Mouse (Mus musculus): ENCODE data around the gene Galnt16.

Gene Galnt16

GRCm38 (mm10) chr12:80530630-80531029, 12.6 kb downstream of the Galnt16 start:
- DNase-seq (ENCODE audit: inconsistent age in 2 of 2, low spot score in 1 of 2): no peak

DNA sequence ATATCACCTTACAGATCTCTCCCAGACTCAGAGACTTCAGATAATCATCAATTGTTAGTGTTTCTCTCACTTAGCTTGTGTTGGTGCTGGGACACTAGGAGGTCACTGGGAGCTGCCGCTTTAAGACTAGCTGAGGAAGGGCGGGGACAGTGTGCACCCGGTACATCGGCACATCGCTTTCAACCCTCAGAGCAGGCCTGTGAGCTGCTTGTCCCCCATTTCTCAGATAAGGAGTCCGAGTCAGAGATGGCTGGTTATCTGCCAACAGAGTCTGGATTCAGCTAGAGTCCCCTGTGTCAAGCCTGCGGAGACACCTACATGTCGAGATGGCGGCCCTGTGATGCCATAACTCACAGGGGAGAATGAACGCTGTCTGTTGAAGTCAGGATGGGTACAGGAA, 13.5 kb downstream of the Galnt16 start:
- no peak for DNase-seq (ENCODE audit: inconsistent age in 2 of 2, low spot score in 1 of 2)

DNA sequence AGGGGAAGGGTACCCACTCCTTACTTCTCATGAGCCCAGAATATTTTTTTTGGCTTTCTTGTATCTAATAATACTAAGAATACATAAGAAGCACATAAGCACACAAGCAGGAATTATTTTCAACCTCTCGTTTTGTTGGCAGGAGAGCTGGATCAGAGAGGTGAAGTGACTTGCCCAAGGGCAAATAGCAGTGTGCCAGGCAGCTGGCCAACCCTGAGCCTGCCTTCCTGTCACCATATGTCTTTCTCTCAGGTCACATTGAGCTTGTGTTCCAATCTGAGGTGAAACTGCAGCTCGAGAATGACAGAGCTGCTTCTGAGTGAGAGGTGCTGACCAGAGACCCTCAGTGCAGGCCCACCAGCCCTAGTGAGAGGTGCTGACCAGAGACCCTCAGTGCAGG, 15.8 kb downstream of the Galnt16 start:
- peak; percentile 27 to 72 for DNase-seq (ENCODE audit: inconsistent age in 2 of 2, low spot score in 1 of 2)

- DNase-seq (ENCODE audit: inconsistent age in 2 of 2, low spot score in 1 of 2): no peak
These were observed 19.2 kb downstream of the Galnt16 start for GRCm38 (mm10) chr12:80537313-80537712.

- no peak for DNase-seq (ENCODE audit: inconsistent age in 2 of 2, low spot score in 1 of 2)
These were observed 20.2 kb downstream of the Galnt16 start for GRCm38 (mm10) chr12:80538311-80538710.

DNA sequence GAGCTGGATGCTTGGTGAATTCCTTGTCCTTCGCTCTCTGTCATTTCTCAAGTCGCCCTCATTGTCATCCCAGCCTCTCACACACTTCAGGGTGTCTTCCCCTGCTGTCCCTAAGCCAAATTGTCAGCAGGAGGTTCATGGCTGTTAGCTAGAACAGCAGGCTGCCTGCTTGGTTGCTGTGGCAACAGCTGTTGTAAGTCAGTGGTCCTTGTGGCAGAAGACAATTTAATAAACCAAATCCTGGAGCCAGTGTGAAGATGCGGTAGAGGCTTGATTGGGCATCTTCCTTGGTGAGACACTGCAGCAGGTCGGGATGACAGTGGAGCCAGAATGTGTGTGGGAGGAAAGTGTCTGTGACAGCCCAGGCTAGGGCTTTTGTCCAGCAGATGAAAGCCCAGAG, 27.2 kb downstream of the Galnt16 start:
- no peak for DNase-seq (ENCODE audit: inconsistent age in 2 of 2, low spot score in 1 of 2)

DNA sequence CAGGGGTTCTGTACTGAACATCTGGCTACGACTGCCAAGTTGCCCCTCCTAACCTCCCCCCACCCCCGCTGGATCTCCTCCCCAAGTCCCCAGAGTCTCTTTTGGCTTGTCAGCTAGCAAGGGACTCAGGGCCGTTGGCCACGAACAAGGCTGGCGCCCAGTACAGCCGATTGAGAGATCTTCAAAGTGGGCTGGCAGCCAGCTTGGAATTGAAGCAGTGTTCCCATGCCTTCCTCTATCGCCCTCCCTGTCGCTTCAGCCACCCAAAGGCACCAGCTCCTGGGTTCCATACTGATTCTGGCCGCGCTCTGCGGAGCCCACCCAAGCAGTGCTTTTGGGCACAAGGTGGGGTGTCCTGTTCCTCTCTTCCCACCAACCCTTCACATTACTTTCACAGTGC, 31.6 kb downstream of the Galnt16 start:
- peak in 1 of 2 experiments; percentile 55 for DNase-seq (ENCODE audit: inconsistent age in 2 of 2, low spot score in 1 of 2)

GRCm38 (mm10) chr12:80553157-80553556, 35.1 kb downstream of the Galnt16 start:
- DNase-seq (ENCODE audit: inconsistent age in 2 of 2, low spot score in 1 of 2): no peak

DNA sequence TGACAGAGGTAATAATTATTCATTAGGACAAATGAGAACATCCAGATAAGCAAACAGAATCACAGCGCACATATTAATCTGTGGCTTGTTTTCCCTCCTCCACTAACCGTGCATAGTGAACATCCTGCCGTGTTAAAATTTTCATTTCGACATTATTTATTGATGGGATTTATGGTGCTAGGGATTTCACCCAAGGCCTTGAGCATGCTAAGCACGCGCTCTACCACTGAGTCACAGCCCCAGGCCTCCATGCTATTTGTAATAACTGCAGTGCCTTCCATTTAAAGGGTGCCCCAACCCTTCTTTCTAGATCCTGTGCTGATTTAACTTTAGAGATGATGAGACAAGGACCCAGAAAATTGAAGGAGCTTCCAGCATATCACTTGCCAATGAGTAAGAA, 36.2 kb downstream of the Galnt16 start:
- peak in 1 of 2 experiments; percentile 18 for DNase-seq (ENCODE audit: inconsistent age in 2 of 2, low spot score in 1 of 2)

GRCm38 (mm10) chr12:80561904-80562303, 43.8 kb downstream of the Galnt16 start:
- DNase-seq (ENCODE audit: inconsistent age in 2 of 2, low spot score in 1 of 2): no peak

DNA sequence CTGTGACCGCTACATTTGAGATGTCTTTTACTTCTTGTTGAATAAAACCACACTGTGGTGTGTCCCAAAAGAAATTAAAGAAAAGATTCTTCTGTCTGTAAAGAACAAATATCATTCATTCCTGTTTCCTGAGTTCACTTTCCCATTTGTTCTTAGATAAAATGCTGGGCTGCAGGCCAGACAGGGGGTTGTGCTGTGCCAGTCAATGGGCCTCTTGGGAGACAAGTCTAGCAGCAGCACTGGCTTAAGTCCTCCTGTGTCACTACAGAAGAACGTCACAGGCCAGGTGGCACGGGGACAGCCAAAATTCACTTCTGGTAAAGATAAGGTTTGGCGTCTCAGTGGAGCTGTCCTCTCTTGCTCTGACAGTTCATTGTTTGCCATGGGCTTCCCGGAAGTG, 44.7 kb downstream of the Galnt16 start:
- no peak for DNase-seq (ENCODE audit: inconsistent age in 2 of 2, low spot score in 1 of 2)

- no peak for DNase-seq (ENCODE audit: inconsistent age in 2 of 2, low spot score in 1 of 2)
These were observed 46.9 kb downstream of the Galnt16 start for GRCm38 (mm10) chr12:80564990-80565389.

GRCm38 (mm10) chr12:80565793-80566192, 47.7 kb downstream of the Galnt16 start:
- no peak for DNase-seq (ENCODE audit: inconsistent age in 2 of 2, low spot score in 1 of 2)

DNA sequence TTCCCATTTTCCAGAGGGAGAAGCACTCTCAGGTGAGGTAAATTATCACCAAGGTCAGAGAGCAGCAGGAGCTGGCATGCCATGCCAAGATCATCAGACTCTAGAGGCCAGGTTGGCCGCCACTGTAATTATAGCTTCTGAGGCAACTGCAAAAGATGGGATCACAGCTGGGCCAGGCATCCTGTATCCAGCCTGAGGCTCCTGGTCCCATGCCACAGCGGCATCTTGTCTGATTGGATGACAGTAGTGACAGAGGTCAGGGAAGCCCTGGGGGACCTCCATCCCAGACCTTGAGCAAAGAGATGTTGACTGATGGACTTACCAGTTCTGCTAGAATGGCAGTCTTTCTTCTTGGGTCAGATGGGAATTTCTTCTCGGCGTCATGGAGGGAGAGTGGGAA, 48.4 kb downstream of the Galnt16 start:
- no peak for DNase-seq (ENCODE audit: inconsistent age in 2 of 2, low spot score in 1 of 2)

GRCm38 (mm10) chr12:80567375-80567774, 49.3 kb downstream of the Galnt16 start:
- no peak for DNase-seq (ENCODE audit: inconsistent age in 2 of 2, low spot score in 1 of 2)

DNA sequence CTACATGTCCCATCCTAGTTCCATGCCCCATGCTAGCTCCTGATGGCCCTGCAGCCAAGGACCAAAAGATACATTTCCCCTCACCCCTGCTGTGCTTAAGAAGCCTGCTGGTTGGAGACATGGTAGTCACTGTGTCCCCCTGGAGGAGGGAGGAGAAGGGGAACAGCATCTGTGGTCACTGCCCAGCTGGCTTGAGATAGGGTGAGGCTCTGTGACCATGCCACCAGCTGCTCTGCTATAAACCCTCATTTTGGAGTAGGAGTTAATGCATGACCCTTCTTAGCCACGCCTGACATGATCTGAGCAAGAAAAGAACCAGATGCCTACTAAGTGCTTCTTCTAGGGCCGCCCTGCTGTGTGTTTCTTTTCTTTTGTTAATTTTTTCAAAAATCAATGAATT, 51.5 kb downstream of the Galnt16 start:
- DNase-seq (ENCODE audit: inconsistent age in 2 of 2, low spot score in 1 of 2): no peak

DNA sequence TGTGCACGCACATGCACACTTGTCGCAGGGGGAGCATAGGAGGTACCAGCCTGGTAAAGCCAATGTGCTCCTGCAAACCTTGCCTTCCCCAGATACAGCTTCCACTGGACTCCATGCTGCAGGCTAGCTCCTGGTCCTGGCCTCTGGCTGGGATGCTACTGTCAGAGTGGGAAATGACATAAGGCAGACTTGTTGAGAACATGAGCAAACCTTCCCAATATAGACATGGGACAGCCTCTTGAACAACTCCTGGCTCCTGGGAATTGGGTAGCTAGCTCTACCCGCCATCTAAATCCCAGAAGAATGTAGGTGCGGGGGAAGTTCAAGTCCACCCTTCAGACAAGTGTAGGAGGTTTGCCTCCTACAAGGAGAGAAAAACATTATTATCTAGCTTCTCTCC, 56.2 kb downstream of the Galnt16 start:
- DNase-seq (ENCODE audit: inconsistent age in 2 of 2, low spot score in 1 of 2): no peak

DNA sequence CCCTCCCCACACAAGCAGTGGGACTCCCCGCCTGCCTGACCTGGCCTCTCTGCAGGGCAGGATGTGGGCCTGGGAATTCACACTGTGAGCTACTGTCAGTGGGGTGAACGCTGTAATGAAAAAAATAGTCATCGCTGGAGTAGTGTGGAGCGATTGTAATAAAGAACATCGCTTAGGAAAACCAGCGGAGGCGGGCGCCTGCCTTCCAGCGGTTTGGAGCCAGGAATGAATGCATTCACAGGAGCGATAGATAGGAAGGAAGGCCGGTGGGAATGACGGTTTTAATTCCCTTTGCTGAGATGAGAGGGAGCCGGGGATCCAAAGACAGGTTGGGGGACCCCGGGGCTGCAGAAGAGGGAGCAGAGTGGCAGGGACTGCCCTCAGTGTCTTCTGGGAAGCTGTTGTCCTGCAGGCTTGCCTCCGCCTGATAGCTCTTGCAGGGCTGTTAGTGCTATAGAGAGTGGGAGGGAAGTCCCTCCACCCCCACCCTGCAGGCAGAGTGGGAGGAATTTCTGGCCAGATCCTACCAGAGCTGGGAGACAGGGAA, 56.8 kb downstream of the Galnt16 start:
- no peak for DNase-seq (ENCODE audit: inconsistent age in 2 of 2, low spot score in 1 of 2)

- DNase-seq (ENCODE audit: inconsistent age in 2 of 2, low spot score in 1 of 2): peak in 1 of 2 experiments; percentile 68
These were observed 59.0 kb downstream of the Galnt16 start for GRCm38 (mm10) chr12:80577049-80577448.

- DNase-seq (ENCODE audit: inconsistent age in 2 of 2, low spot score in 1 of 2): no peak
These were observed 63.3 kb downstream of the Galnt16 start for GRCm38 (mm10) chr12:80581357-80581756.

DNA sequence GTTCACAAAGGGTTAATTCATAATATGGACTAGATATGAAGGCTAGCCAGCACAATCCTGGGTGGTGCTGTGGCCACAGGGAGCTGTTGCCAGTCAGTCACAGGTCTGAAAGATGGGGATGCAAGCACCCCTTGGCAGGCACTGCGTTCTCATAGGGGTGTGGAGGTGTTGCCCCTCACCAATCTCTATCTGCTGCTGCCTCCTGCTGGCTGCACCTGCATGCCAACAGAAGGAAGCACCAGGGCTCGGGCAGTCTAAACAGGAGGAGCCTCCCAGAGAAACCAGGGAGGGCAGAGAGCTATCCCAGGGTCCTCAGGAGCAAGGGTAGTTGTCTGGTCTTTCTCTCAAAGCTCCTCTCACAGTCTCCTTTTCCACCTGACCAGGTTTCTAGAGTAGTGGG, 66.9 kb downstream of the Galnt16 start:
- DNase-seq (ENCODE audit: inconsistent age in 2 of 2, low spot score in 1 of 2): peak in 1 of 2 experiments; percentile 41

DNA sequence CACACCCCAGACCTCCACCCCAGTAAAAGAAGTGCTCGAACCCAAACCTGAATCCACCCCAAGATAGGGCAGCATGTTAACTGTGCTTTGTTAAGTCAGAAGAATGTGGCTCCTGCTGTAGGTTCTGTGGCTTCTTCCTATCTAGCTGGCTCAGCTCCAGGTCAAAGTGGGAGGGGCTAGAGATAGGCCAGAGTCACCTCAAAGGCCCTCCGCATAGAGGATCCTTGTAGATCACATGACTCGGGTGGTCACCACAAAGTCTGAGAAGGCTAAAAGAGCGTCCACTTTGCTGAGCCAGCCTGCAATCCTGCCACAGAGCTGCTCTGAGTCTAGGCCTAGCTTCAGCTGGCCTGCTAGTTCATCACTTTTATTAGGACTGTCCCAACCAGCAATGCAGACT, 76.1 kb downstream of the Galnt16 start:
- DNase-seq (ENCODE audit: inconsistent age in 2 of 2, low spot score in 1 of 2): no peak

DNA sequence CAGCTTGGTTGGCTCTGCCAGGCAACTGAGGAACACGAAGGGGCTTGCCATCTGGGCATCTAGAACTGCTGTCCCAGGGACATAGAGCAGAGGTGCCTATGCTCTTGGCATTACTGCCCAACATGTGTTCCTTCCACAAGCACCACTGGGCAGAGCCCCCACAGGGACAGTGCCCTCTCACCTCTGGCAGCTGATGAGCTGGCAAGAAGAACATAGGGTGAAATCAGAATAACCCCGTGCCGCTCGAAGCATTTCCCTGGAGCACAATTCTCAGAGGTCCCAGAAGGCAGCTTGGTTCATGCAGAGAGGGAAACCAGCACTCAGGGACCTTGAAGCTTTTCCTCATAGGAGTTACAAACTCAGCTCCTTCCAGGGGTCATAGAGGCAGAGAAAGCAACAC, 76.7 kb downstream of the Galnt16 start:
- DNase-seq (ENCODE audit: inconsistent age in 2 of 2, low spot score in 1 of 2): no peak

- no peak for DNase-seq (ENCODE audit: inconsistent age in 2 of 2, low spot score in 1 of 2)
These were observed 77.5 kb downstream of the Galnt16 start for GRCm38 (mm10) chr12:80595566-80595965.
